Mouse (Mus musculus): ENCODE data around the gene Gng12. TPM values are rescaled to one million over a fixed set of nuclear protein-coding genes. Genes with fewer than 3 reads are reported as not detected.
"Not testable (repeated sequence)": the region's sequence is repeated elsewhere in the genome, so short reads cannot be mapped to it uniquely, and the experiment has no call there.

Gng12 gene
- 49.4 and 52.7 TPM in 2 replicates for polyA plus RNA-seq (2014; fragmentation: Nextera tagmentation; extraction: Ambion mirVana)

DNA sequence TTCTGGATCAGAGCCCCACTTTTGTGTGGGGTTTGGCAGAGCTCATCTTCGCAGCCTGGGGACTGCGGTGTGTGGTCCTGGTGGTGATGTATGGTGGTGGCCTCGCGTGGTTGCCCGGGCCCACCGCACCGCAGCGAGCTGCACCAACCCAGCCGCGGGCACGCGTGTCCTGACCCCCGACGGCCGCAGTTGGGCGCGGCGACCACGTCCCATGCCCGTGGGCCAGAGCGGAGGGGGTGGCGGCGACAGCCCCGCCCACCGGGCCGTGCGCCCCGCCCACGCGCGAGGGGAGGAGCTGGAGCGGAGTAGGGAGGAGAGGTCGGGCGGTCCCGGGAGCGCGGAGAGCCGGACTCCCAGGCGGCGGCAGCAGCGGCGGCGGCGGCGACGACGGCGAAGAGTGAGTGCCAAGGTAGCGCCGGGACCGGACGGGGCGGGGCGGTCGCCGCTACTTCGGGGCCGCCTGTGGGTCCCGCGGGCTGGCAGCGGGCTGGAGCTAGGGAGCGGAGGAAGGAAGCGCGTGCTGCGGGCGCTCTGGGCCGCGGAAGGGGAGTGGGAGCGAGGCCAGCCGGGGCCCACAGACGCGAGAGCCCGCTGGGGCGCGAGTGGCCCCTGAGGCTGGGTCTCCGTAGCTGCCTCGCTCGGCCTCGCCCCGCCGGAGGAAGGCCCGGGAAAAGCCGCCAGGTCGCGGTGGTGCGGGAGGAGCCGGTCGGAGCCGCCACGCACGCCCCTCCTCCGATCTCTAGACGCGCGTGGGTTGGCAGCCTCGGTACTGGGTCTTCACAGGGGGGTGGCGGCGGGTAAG lies at the start of gene Gng12:
Gng12 (plus strand) TSS at position 279 of the 802 bp plus-strand sequence.
- Histone ChIP-seq H3K9me3 (ENCODE audit: control insufficient read depth, low read length) (no peaks in the 10 kb centered on the region), H3K36me3 (ENCODE audit: control insufficient read depth, insufficient read depth, low read length) (no peaks in the 10 kb centered on the region), H3K27ac (ENCODE audit: low read depth, low read length) (no peak within 1 kb of the TSS), H3K9ac (ENCODE audit: low read depth, low read length) (peak within 1 kb of the TSS; percentile 79), H3K4me3 (ENCODE audit: low read depth, low read length) (peak within 1 kb of the TSS; percentile 74), H3K27me3 (ENCODE audit: control insufficient read depth, insufficient read depth, low read length) (no peaks in the 10 kb centered on the region; the same call in 1 of the 2 replicates), H3K4me1 (replicated peaks; ENCODE audit: control insufficient read depth, insufficient read depth, low read length) (no peaks in the 10 kb centered on the region), H3K4me2 (replicated peaks; ENCODE audit: low read depth, low read length) (peak within 1 kb of the TSS; percentile 95)
- under 1% methylated on average over 81 of the region's 98 CpGs for WGBS
- ATAC-seq (ENCODE audit: low FRiP score) = peak; percentile 93
- DNase-seq (ENCODE audit: low spot score) = peak; percentile 76

DNA sequence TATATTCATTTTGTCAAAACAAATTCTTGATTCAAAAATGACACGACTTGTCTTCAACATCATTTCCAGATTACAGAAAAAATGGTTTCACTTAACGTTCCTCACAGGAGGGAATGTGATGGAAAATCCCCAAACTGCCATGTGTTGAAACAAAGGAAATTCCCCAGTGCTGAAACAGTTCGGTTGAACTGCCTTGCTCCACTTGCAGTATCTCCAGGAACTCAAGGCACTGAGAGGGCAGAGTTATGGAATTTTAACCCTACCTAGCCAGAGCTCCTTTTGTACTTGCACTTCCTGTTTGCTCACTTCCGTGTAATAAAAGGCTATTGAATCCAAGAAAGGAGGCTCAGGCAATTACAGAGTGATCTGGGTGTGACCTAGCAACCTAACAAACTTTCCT lies 47.3 kb upstream of the Gng12 start:
- H3K27me3 ChIP-seq (ENCODE audit: control insufficient read depth, insufficient read depth, low read length) = no peaks in the 10 kb centered on the region
- no peaks in the 10 kb centered on the region for H3K36me3 ChIP-seq (ENCODE audit: control insufficient read depth, insufficient read depth, low read length)
- no peaks in the 10 kb centered on the region for H3K9me3 ChIP-seq (ENCODE audit: control insufficient read depth, low read length)
- DNase-seq (ENCODE audit: low spot score) = no peak
- H3K27ac ChIP-seq (ENCODE audit: low read depth, low read length) = no peak overlapping the region
- H3K4me3 ChIP-seq (ENCODE audit: low read depth, low read length) = no peak overlapping the region
- 53% methylated on average over 4 of the region's 4 CpGs for WGBS
- no peak overlapping the region for H3K9ac ChIP-seq (ENCODE audit: low read depth, low read length)
- H3K4me2 ChIP-seq (replicated peaks; ENCODE audit: low read depth, low read length) = no peak overlapping the region
- H3K4me1 ChIP-seq (replicated peaks; ENCODE audit: control insufficient read depth, insufficient read depth, low read length) = no peaks in the 10 kb centered on the region
- no peak for ATAC-seq (ENCODE audit: low FRiP score)

- Histone ChIP-seq H3K9ac (ENCODE audit: low read depth, low read length) (no peak overlapping the region), H3K4me1 (replicated peaks; ENCODE audit: control insufficient read depth, insufficient read depth, low read length) (no peaks in the 10 kb centered on the region), H3K27ac (ENCODE audit: low read depth, low read length) (no peak overlapping the region), H3K36me3 (ENCODE audit: control insufficient read depth, insufficient read depth, low read length) (no peaks in the 10 kb centered on the region), H3K9me3 (ENCODE audit: control insufficient read depth, low read length) (no peaks in the 10 kb centered on the region), H3K4me2 (replicated peaks; ENCODE audit: low read depth, low read length) (no peak overlapping the region), H3K27me3 (ENCODE audit: control insufficient read depth, insufficient read depth, low read length) (no peaks in the 10 kb centered on the region), H3K4me3 (ENCODE audit: low read depth, low read length) (no peak overlapping the region)
- no peak for DNase-seq (ENCODE audit: low spot score)
- ATAC-seq (ENCODE audit: low FRiP score) = no peak
These were observed 40.0 kb upstream of the Gng12 start for GRCm38 (mm10) chr6:66856236-66856635.

GRCm38 (mm10) chr6:66858356-66858755 lies 37.8 kb upstream of the Gng12 start:
- Histone ChIP-seq H3K4me1 (replicated peaks; ENCODE audit: control insufficient read depth, insufficient read depth, low read length) (no peaks in the 10 kb centered on the region), H3K9ac (ENCODE audit: low read depth, low read length) (no peak overlapping the region), H3K4me3 (ENCODE audit: low read depth, low read length) (no peak overlapping the region), H3K27ac (ENCODE audit: low read depth, low read length) (no peak overlapping the region), H3K4me2 (replicated peaks; ENCODE audit: low read depth, low read length) (no peak overlapping the region), H3K27me3 (ENCODE audit: control insufficient read depth, insufficient read depth, low read length) (no peaks in the 10 kb centered on the region), H3K9me3 (ENCODE audit: control insufficient read depth, low read length) (no peaks in the 10 kb centered on the region), H3K36me3 (ENCODE audit: control insufficient read depth, insufficient read depth, low read length) (no peaks in the 10 kb centered on the region)
- 84% methylated on average over 1 of the region's 1 CpGs for WGBS
- DNase-seq (ENCODE audit: low spot score) = no peak
- ATAC-seq (ENCODE audit: low FRiP score) = no peak

GRCm38 (mm10) chr6:66859391-66859790 lies 36.8 kb upstream of the Gng12 start:
- H3K9ac ChIP-seq (ENCODE audit: low read depth, low read length) = no peak overlapping the region
- no peaks in the 10 kb centered on the region for H3K36me3 ChIP-seq (ENCODE audit: control insufficient read depth, insufficient read depth, low read length)
- no peak overlapping the region for H3K27ac ChIP-seq (ENCODE audit: low read depth, low read length)
- no peaks in the 10 kb centered on the region for H3K4me1 ChIP-seq (replicated peaks; ENCODE audit: control insufficient read depth, insufficient read depth, low read length)
- no peaks in the 10 kb centered on the region for H3K27me3 ChIP-seq (ENCODE audit: control insufficient read depth, insufficient read depth, low read length)
- H3K4me3 ChIP-seq (ENCODE audit: low read depth, low read length) = no peak overlapping the region
- no peak overlapping the region for H3K4me2 ChIP-seq (replicated peaks; ENCODE audit: low read depth, low read length)
- ATAC-seq (ENCODE audit: low FRiP score) (no peak), DNase-seq (ENCODE audit: low spot score) (no peak)
- H3K9me3 ChIP-seq (ENCODE audit: control insufficient read depth, low read length) = no peaks in the 10 kb centered on the region

- WGBS = 84% methylated on average over 2 of the region's 2 CpGs
- Histone ChIP-seq H3K9me3 (ENCODE audit: control insufficient read depth, low read length) (no peaks in the 10 kb centered on the region), H3K4me1 (replicated peaks; ENCODE audit: control insufficient read depth, insufficient read depth, low read length) (no peaks in the 10 kb centered on the region), H3K9ac (ENCODE audit: low read depth, low read length) (no peak overlapping the region), H3K27ac (ENCODE audit: low read depth, low read length) (no peak overlapping the region), H3K4me2 (replicated peaks; ENCODE audit: low read depth, low read length) (no peak overlapping the region), H3K4me3 (ENCODE audit: low read depth, low read length) (no peak overlapping the region), H3K27me3 (ENCODE audit: control insufficient read depth, insufficient read depth, low read length) (no peaks in the 10 kb centered on the region), H3K36me3 (ENCODE audit: control insufficient read depth, insufficient read depth, low read length) (no peaks in the 10 kb centered on the region)
- ATAC-seq (ENCODE audit: low FRiP score) = no peak
- DNase-seq (ENCODE audit: low spot score) = no peak
These were observed 31.7 kb upstream of the Gng12 start for GRCm38 (mm10) chr6:66864463-66864862.

DNA sequence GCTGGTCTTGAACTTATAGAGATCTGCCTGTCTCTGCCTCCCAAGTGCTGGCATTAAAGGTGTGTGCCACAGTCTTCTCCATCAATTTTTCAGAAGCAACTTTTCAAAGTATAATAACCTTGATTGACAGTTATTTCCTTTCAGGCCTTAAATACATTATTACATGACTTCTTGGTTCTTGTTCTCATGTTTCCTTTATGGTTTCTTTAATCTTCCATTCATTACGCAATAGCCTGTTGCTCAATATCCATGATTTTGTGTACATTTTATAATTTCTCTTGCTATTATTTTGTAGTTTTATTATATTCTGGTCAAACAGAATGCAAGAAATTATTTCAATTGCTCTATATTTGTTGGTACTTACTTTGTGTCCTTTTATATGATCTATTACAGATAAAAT lies 29.9 kb upstream of the Gng12 start:
- 98% methylated on average over 1 of the region's 1 CpGs for WGBS
- Histone ChIP-seq H3K9ac (ENCODE audit: low read depth, low read length) (no peak overlapping the region), H3K36me3 (ENCODE audit: control insufficient read depth, insufficient read depth, low read length) (no peaks in the 10 kb centered on the region), H3K4me1 (replicated peaks; ENCODE audit: control insufficient read depth, insufficient read depth, low read length) (no peaks in the 10 kb centered on the region), H3K4me2 (replicated peaks; ENCODE audit: low read depth, low read length) (no peak overlapping the region), H3K27me3 (ENCODE audit: control insufficient read depth, insufficient read depth, low read length) (no peaks in the 10 kb centered on the region), H3K4me3 (ENCODE audit: low read depth, low read length) (no peak overlapping the region), H3K27ac (ENCODE audit: low read depth, low read length) (no peak overlapping the region), H3K9me3 (ENCODE audit: control insufficient read depth, low read length) (no peaks in the 10 kb centered on the region)
- ATAC-seq (ENCODE audit: low FRiP score) (no peak), DNase-seq (ENCODE audit: low spot score) (no peak)

GRCm38 (mm10) chr6:66877048-66877447 lies 19.1 kb upstream of the Gng12 start:
- 92% methylated on average over 9 of the region's 13 CpGs for WGBS
- not testable (repeated sequence) for DNase-seq (ENCODE audit: low spot score); H3K4me3 ChIP-seq (ENCODE audit: low read depth, low read length); H3K9me3 ChIP-seq (ENCODE audit: control insufficient read depth, low read length); H3K9ac ChIP-seq (ENCODE audit: low read depth, low read length); H3K27me3 ChIP-seq (ENCODE audit: control insufficient read depth, insufficient read depth, low read length); H3K36me3 ChIP-seq (ENCODE audit: control insufficient read depth, insufficient read depth, low read length); H3K4me1 ChIP-seq (replicated peaks; ENCODE audit: control insufficient read depth, insufficient read depth, low read length); H3K27ac ChIP-seq (ENCODE audit: low read depth, low read length); ATAC-seq (ENCODE audit: low FRiP score); H3K4me2 ChIP-seq (replicated peaks; ENCODE audit: low read depth, low read length)

Measured in hindbrain, embryonic 11.5 days (tissue).